Comparison of ENCODE assay signal across 30 mouse cellular contexts in the genomic region with DNA sequence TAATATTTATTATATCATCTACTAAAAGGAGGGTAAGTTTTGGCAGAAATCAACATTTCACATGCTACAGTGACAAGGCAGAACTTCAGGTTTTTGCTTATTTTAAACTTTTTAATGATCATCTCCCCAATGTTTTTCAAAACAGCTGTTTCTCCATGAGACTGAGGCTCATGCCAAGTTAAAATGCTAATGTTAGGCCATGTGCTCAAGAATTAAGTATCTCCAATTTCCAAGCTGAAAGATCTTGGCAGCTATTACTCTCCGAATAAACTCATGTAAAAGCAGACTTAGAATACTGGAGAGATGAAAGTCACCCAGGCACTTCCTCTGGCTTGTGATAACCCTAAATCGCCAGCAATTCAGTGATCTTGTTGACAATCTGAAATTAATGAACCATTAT.
DNase-seq lines count a peak whose midpoint lies in the region; ATAC-seq and TF ChIP-seq lines count a peak whose summit lies in the region.
"Had no signal": no experiment of that assay in that cellular context is flagged by ENCODE, and none has a peak within 500 bp of the region (broad histone marks: within the 10 kb centered on the region; RNA-seq: fewer than 3 reads in every experiment).

No protein-coding gene starts in this region.

- peak; percentile 63 for DNase-seq in embryonic facial prominence, embryonic 14.5 days (ENCODE audit: low spot score)
- no peak for DNase-seq in embryonic facial prominence, embryonic 10.5 days (ENCODE audit: low spot score)
- DNase-seq in layer of hippocampus, adult 18-20 months (ENCODE audit: low spot score in 2 of 2), result peak; percentile 3 to 37
- no peak for DNase-seq in layer of hippocampus, postnatal 10 days (ENCODE audit: low spot score in 2 of 2)
- DNase-seq in midbrain, postnatal 0 days (ENCODE audit: low spot score), result peak; percentile 19
- DNase-seq in adrenal gland, postnatal 4 days (ENCODE audit: low spot score in 2 of 2), result no peak
- DNase-seq in cerebellum, postnatal 14 days, result no peak
- DNase-seq: adrenal gland, adult 8-10 months; cerebellum, adult 18-20 months; cerebellum, postnatal 10 days; gastrocnemius, adult 2 months; gastrocnemius, postnatal 36 days; heart, adult 18-20 months; heart, postnatal 36 days; kidney, postnatal 14 days; liver, embryonic 13.5 days; lung, adult 18-20 months; lung, postnatal 14 days; midbrain, embryonic 14.5 days; right cerebral cortex, postnatal 25 days; thymus, adult 2 months; thymus, postnatal 36 days had no signal

- no peaks in the 10 kb centered on the region for H3K4me1 ChIP-seq in embryonic facial prominence, embryonic 14.5 days (ENCODE audit: control insufficient read depth, insufficient read depth, low read length)
- H3K4me1 ChIP-seq in embryonic facial prominence, embryonic 10.5 days, result no peaks in the 10 kb centered on the region
- H3K4me1 ChIP-seq in midbrain, postnatal 0 days (ENCODE audit: insufficient read depth, low read length), result no peaks in the 10 kb centered on the region
- no peaks in the 10 kb centered on the region for H3K4me1 ChIP-seq in midbrain, embryonic 16.5 days (ENCODE audit: control insufficient read depth, insufficient read depth, low read length)
- H3K4me1 ChIP-seq: hindbrain, embryonic 12.5 days; limb, embryonic 10.5 days; limb, embryonic 15.5 days; liver, embryonic 13.5 days had no signal

- no peak for TF ChIP-seq CTCF in midbrain, postnatal 0 days (IDR thresholded peaks at IDR 0.05)

- H3K27me3 ChIP-seq in embryonic facial prominence, embryonic 14.5 days (replicated peaks; ENCODE audit: control insufficient read depth, insufficient read depth, low read length), result no peaks in the 10 kb centered on the region
- H3K27me3 ChIP-seq in embryonic facial prominence, embryonic 10.5 days (replicated peaks; ENCODE audit: low read depth, poor library complexity, severe bottlenecking), result no peaks in the 10 kb centered on the region
- H3K27me3 ChIP-seq in midbrain, postnatal 0 days (ENCODE audit: insufficient read depth, low read length), result no peaks in the 10 kb centered on the region
- H3K27me3 ChIP-seq in midbrain, embryonic 16.5 days (ENCODE audit: control insufficient read depth, insufficient read depth, low read depth, low read length), result no peaks in the 10 kb centered on the region
- H3K27me3 ChIP-seq: CH12.LX; hindbrain, embryonic 12.5 days; limb, embryonic 15.5 days; liver, embryonic 13.5 days had no signal

- H3K9me3 ChIP-seq in embryonic facial prominence, embryonic 14.5 days (ENCODE audit: control insufficient read depth, low read length), result no peaks in the 10 kb centered on the region
- no peaks in the 10 kb centered on the region for H3K9me3 ChIP-seq in embryonic facial prominence, embryonic 10.5 days
- H3K9me3 ChIP-seq in midbrain, postnatal 0 days (ENCODE audit: low read length), result no peaks in the 10 kb centered on the region
- H3K9me3 ChIP-seq in midbrain, embryonic 16.5 days (replicated peaks; ENCODE audit: control insufficient read depth, low read length, poor library complexity, severe bottlenecking), result no peaks in the 10 kb centered on the region
- H3K9me3 ChIP-seq: hindbrain, embryonic 12.5 days; limb, embryonic 10.5 days; limb, embryonic 15.5 days; liver, embryonic 13.5 days had no signal

- no peak overlapping the region for H3K27ac ChIP-seq in embryonic facial prominence, embryonic 14.5 days (replicated peaks; ENCODE audit: low read depth, low read length)
- H3K27ac ChIP-seq in embryonic facial prominence, embryonic 10.5 days (replicated peaks), result no peak overlapping the region
- no peak overlapping the region for H3K27ac ChIP-seq in midbrain, postnatal 0 days (ENCODE audit: low read depth, low read length)
- no peak overlapping the region for H3K27ac ChIP-seq in midbrain, embryonic 16.5 days (ENCODE audit: low read length)
- H3K27ac ChIP-seq: gastrocnemius, adult 2 months; hindbrain, embryonic 12.5 days; limb, embryonic 10.5 days; limb, embryonic 15.5 days; liver, embryonic 13.5 days had no signal

- no peak overlapping the region for H3K9ac ChIP-seq in embryonic facial prominence, embryonic 14.5 days (ENCODE audit: low read depth, low read length)
- no peak overlapping the region for H3K9ac ChIP-seq in midbrain, postnatal 0 days (replicated peaks; ENCODE audit: low read length, poor library complexity, severe bottlenecking)
- H3K9ac ChIP-seq in midbrain, embryonic 16.5 days (ENCODE audit: low read depth, low read length), result no peak overlapping the region
- H3K9ac ChIP-seq: hindbrain, embryonic 12.5 days; limb, embryonic 15.5 days; liver, embryonic 13.5 days had no signal

- no peaks in the 10 kb centered on the region for H3K36me3 ChIP-seq in embryonic facial prominence, embryonic 14.5 days (ENCODE audit: control insufficient read depth, insufficient read depth, low read length)
- no peaks in the 10 kb centered on the region for H3K36me3 ChIP-seq in embryonic facial prominence, embryonic 10.5 days (replicated peaks)
- no peaks in the 10 kb centered on the region for H3K36me3 ChIP-seq in midbrain, postnatal 0 days (ENCODE audit: insufficient read depth, low read length)
- no peaks in the 10 kb centered on the region for H3K36me3 ChIP-seq in midbrain, embryonic 16.5 days (ENCODE audit: control insufficient read depth, insufficient read depth, low read length)
- H3K36me3 ChIP-seq: hindbrain, embryonic 12.5 days; limb, embryonic 10.5 days; limb, embryonic 15.5 days; liver, embryonic 13.5 days had no signal

- H3K4me2 ChIP-seq in embryonic facial prominence, embryonic 14.5 days (ENCODE audit: low read depth, low read length), result no peak overlapping the region
- H3K4me2 ChIP-seq in midbrain, postnatal 0 days (ENCODE audit: low read depth, low read length, poor library complexity, severe bottlenecking), result no peak overlapping the region
- H3K4me2 ChIP-seq in midbrain, embryonic 16.5 days (ENCODE audit: low read length), result no peak overlapping the region
- H3K4me2 ChIP-seq: heart, embryonic 11.5 days; hindbrain, embryonic 12.5 days; limb, embryonic 15.5 days; liver, embryonic 13.5 days had no signal

- no peak overlapping the region for H3K4me3 ChIP-seq in embryonic facial prominence, embryonic 14.5 days (ENCODE audit: low read depth, low read length)
- no peak overlapping the region for H3K4me3 ChIP-seq in embryonic facial prominence, embryonic 10.5 days
- H3K4me3 ChIP-seq in midbrain, postnatal 0 days (ENCODE audit: low read depth, low read length), result no peak overlapping the region
- H3K4me3 ChIP-seq in midbrain, embryonic 16.5 days (ENCODE audit: low read depth, low read length), result no peak overlapping the region
- H3K4me3 ChIP-seq: gastrocnemius, adult 2 months; hindbrain, embryonic 12.5 days; limb, embryonic 10.5 days; limb, embryonic 15.5 days; liver, embryonic 13.5 days had no signal

- no peak for ATAC-seq in embryonic facial prominence, embryonic 14.5 days (ENCODE audit: low read depth)
- no peak for ATAC-seq in midbrain, postnatal 0 days (ENCODE audit: low FRiP score)
- ATAC-seq in midbrain, embryonic 16.5 days, result no peak
- ATAC-seq: activated CD4-positive, CD25-positive, alpha-beta regulatory T cell, adult 4 months; intestine, postnatal 0 days had no signal

- 67% methylated on average over 2 of the region's 2 CpGs for WGBS in embryonic facial prominence, embryonic 14.5 days
- WGBS in embryonic facial prominence, embryonic 10.5 days, result 92% methylated on average over 2 of the region's 2 CpGs
- WGBS in midbrain, postnatal 0 days, result 76% methylated on average over 2 of the region's 2 CpGs
- WGBS in midbrain, embryonic 16.5 days, result 80% methylated on average over 2 of the region's 2 CpGs

Comparison
In these comparisons a context has a peak if more than half of its experiments do, and no peak if none do; other contexts are left out.
1. DNase-seq: peak in embryonic facial prominence, embryonic 14.5 days (single experiment), layer of hippocampus, adult 18-20 months (2 of 2) and midbrain, postnatal 0 days (single experiment); none in embryonic facial prominence, embryonic 10.5 days (single experiment), layer of hippocampus, postnatal 10 days (0 of 2), adrenal gland, postnatal 4 days (0 of 2) and cerebellum, postnatal 14 days (0 of 2).